Mouse (Mus musculus) embryonic facial prominence, embryonic 14.5 days (tissue): ENCODE measurements at regions not wholly inside any gene's neighbourhood (a gene's known extent, or its start where the extent isn't known, plus 50 kb on each side); places are given as distances from the start of the nearest gene placed in this dataset.
A peak's percentile ranks its signal among the peaks of the same experiment; 100 is the strongest.

Source experiments
- ATAC-seq: fragments of 200-750 bp; cut with Nextera tagmentation; 2 replicates; pipeline ENCODE4 v1.8.0; 2017; ENCODE audit warnings: low read depth, moderate number of reproducible peaks, moderate TSS enrichment
- DNase-seq: peaks from one replicate; pipeline ENCODE4 v3.0.0-alpha.2; 2015; ENCODE audit warnings: low spot score
- H3K27ac ChIP-seq: fragments of 300-500 bp; sonication (generic); replicated peaks from 2 replicates; pipeline ENCODE4 v1.5.1; 2014; ENCODE audit warnings: low read depth, mild to moderate bottlenecking, low read length, moderate library complexity
- H3K27me3 ChIP-seq: fragments of 300-500 bp; sonication (generic); replicated peaks from 2 replicates; pipeline ENCODE4 v1.6.1; 2014; ENCODE audit warnings: low read length; ENCODE audit not compliant: control insufficient read depth, insufficient read depth
- H3K36me3 ChIP-seq: fragments of 300-500 bp; sonication (generic); 2 replicates; pipeline ENCODE4 v1.6.1; 2014; ENCODE audit warnings: low read length, mixed read lengths; ENCODE audit not compliant: control insufficient read depth, insufficient read depth
- H3K4me1 ChIP-seq: fragments of 300-500 bp; sonication (generic); 2 replicates; pipeline ENCODE4 v1.6.1; 2014; ENCODE audit warnings: antibody characterized with exemption, low read length; ENCODE audit not compliant: control insufficient read depth, insufficient read depth
- H3K4me2 ChIP-seq: fragments of 300-500 bp; sonication (generic); 2 replicates; pipeline ENCODE4 v1.6.1; 2014; ENCODE audit warnings: low read depth, mild to moderate bottlenecking, low read length, moderate library complexity, mixed read lengths
- H3K4me3 ChIP-seq: fragments of 300-500 bp; sonication (generic); 2 replicates; pipeline ENCODE4 v1.5.1; 2014; ENCODE audit warnings: low read depth, mild to moderate bottlenecking, low read length
- H3K9ac ChIP-seq: fragments of 300-500 bp; sonication (generic); 2 replicates; pipeline ENCODE4 v1.6.1; 2014; ENCODE audit warnings: low read depth, mild to moderate bottlenecking, low read length, moderate library complexity, mixed read lengths
- H3K9me3 ChIP-seq: fragments of 300-500 bp; sonication (generic); 2 replicates; pipeline ENCODE4 v1.6.1; 2016; ENCODE audit warnings: low read length; ENCODE audit not compliant: control insufficient read depth
- WGBS: fragments of 180-500 bp; shearing (Covaris S2); extraction: QIAGEN DNeasy Blood & Tissue Kit; methylation state at CpG from one replicate; pipeline ENCODE4 v1.1.7; 2014; 5-methylcytosine and 5-hydroxymethylcytosine counted together

DNA sequence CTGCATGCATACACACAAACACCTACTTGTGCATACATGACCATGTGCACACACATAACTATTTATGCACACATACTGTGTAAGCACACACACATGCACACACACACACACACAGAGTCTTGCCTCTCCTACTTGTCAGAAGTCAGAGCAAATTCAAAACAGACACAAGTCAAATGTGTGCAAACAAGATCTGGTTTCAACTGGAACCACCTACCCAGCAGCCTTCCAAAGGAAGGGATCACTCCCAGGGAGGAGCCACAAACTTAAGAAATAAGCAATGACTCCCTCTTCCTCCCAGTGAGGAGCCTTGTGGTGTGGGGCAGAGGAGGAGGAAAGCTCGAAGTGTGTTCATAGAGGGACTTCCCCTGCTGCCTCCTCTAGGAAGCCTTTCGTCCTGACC lies 153.8 kb downstream of the Bmp7 start:
- Histone ChIP-seq H3K9me3 (peaks cover 9% of the 10 kb centered on the region), H3K9ac (no peak overlapping the region), H3K27ac (no peak overlapping the region), H3K27me3 (0 out of 2 replicates have a peak, but pooled peaks cover 4% of the 10 kb centered on the region), H3K4me2 (no peak overlapping the region), H3K4me1 (peaks cover 29% of the 10 kb centered on the region), H3K4me3 (no peak overlapping the region), H3K36me3 (no peaks in the 10 kb centered on the region)
- WGBS: 38% methylated on average over 2 of the region's 2 CpGs
- DNase-seq (peak; percentile 84), ATAC-seq (no peak)

GRCm38 (mm10) chr2:172787203-172787944 lies 152.7 kb downstream of the Bmp7 start:
- peak overlapping the region; percentile 43 for H3K4me2 ChIP-seq
- no peaks in the 10 kb centered on the region for H3K36me3 ChIP-seq
- H3K4me1 ChIP-seq: peaks cover 29% of the 10 kb centered on the region
- peaks cover 9% of the 10 kb centered on the region for H3K9me3 ChIP-seq
- no peak overlapping the region for H3K27ac ChIP-seq
- ATAC-seq: no peak
- WGBS: 44% methylated on average over 30 of the region's 30 CpGs
- no peak overlapping the region for H3K9ac ChIP-seq
- H3K27me3 ChIP-seq: 0 out of 2 replicates have a peak, but pooled peaks cover 4% of the 10 kb centered on the region
- no peak for DNase-seq
- H3K4me3 ChIP-seq: peak overlapping the region; percentile 19; the same call in 1 of the 2 replicates

DNA sequence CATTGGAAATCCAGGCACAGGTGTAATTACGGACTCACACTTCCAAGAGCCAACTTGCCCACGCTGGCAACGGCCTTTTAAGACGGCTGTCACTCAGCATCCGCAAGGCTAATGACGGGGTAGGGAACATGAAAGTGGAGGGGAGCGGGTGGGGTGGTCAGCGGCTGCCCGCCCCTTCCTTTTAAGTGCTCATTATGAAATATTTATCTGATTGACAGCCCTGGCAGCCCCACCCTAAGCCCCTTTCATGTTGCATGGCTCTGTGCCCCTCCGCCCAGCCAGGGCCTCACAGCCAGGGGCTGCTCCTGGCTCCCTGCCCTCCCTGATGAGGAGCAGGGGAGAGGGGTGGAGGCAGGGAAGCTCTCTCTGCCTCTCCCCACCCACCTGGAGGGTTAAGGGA lies 150.9 kb downstream of the Bmp7 start:
- Histone ChIP-seq H3K9ac (no peak overlapping the region), H3K9me3 (no peaks in the 10 kb centered on the region), H3K4me3 (no peak overlapping the region), H3K4me1 (peaks cover 29% of the 10 kb centered on the region), H3K27ac (peak overlapping the region; percentile 78), H3K36me3 (no peaks in the 10 kb centered on the region), H3K27me3 (0 out of 2 replicates have a peak, but pooled peaks cover 4% of the 10 kb centered on the region), H3K4me2 (peak overlapping the region; percentile 37)
- 13% methylated on average over 10 of the region's 10 CpGs for WGBS
- DNase-seq: peak; percentile 84
- peak; percentile 73 for ATAC-seq

- WGBS: 66% methylated on average over 10 of the region's 10 CpGs
- peaks cover 17% of the 10 kb centered on the region for H3K4me1 ChIP-seq
- no peak overlapping the region for H3K9ac ChIP-seq
- H3K27ac ChIP-seq: no peak overlapping the region
- H3K9me3 ChIP-seq: no peaks in the 10 kb centered on the region
- ATAC-seq (no peak), DNase-seq (no peak)
- no peak overlapping the region for H3K4me3 ChIP-seq
- no peak overlapping the region for H3K4me2 ChIP-seq
- 0 out of 2 replicates have a peak, but pooled peaks cover 4% of the 10 kb centered on the region for H3K27me3 ChIP-seq
- no peaks in the 10 kb centered on the region for H3K36me3 ChIP-seq
These were observed 147.6 kb downstream of the Bmp7 start for GRCm38 (mm10) chr2:172792555-172792954.

DNA sequence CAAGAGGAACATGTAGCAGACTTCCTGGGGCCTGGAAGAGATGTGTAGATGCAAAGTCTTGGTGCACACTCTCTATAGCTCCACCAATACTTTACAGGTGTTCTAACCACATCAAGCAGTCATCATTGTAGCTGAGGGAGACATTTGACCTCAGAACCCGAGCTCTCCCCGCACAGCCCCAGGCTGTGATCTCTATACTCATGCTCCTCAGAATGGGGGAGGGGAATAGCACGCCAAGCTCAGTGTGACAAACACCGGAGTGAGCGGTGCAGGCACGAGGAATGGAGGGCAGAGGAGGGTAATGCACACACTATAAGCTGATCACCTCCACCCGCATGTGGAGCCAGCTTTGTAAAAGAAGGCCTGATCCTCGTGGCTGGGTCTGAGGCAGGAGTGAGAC lies 146.1 kb downstream of the Bmp7 start:
- Histone ChIP-seq H3K27me3 (no peaks in the 10 kb centered on the region), H3K9me3 (no peaks in the 10 kb centered on the region), H3K36me3 (no peaks in the 10 kb centered on the region), H3K27ac (no peak overlapping the region), H3K4me1 (peaks cover 12% of the 10 kb centered on the region), H3K4me2 (no peak overlapping the region), H3K4me3 (no peak overlapping the region), H3K9ac (no peak overlapping the region)
- no peak for DNase-seq
- 59% methylated on average over 8 of the region's 8 CpGs for WGBS
- ATAC-seq: no peak

GRCm38 (mm10) chr2:172794771-172795170 lies 145.3 kb downstream of the Bmp7 start:
- Histone ChIP-seq H3K36me3 (no peaks in the 10 kb centered on the region), H3K27me3 (no peaks in the 10 kb centered on the region), H3K27ac (no peak overlapping the region), H3K4me3 (no peak overlapping the region), H3K9me3 (no peaks in the 10 kb centered on the region), H3K4me2 (no peak overlapping the region), H3K4me1 (peaks cover 7% of the 10 kb centered on the region), H3K9ac (no peak overlapping the region)
- DNase-seq: no peak
- ATAC-seq: no peak
- 82% methylated on average over 10 of the region's 10 CpGs for WGBS

- H3K27me3 ChIP-seq: no peaks in the 10 kb centered on the region
- H3K27ac ChIP-seq: no peak overlapping the region
- no peak overlapping the region for H3K4me3 ChIP-seq
- H3K9ac ChIP-seq: no peak overlapping the region
- ATAC-seq (no peak), DNase-seq (no peak)
- no peaks in the 10 kb centered on the region for H3K9me3 ChIP-seq
- H3K36me3 ChIP-seq: no peaks in the 10 kb centered on the region
- no peak overlapping the region for H3K4me2 ChIP-seq
- WGBS: 69% methylated on average over 6 of the region's 6 CpGs
- H3K4me1 ChIP-seq: peaks cover 16% of the 10 kb centered on the region
These were observed 144.0 kb downstream of the Bmp7 start for GRCm38 (mm10) chr2:172796104-172796503.

GRCm38 (mm10) chr2:172796955-172797354 lies 143.2 kb downstream of the Bmp7 start:
- Histone ChIP-seq H3K9ac (no peak overlapping the region), H3K36me3 (no peaks in the 10 kb centered on the region), H3K4me3 (no peak overlapping the region), H3K4me1 (peaks cover 19% of the 10 kb centered on the region), H3K27me3 (no peaks in the 10 kb centered on the region), H3K27ac (no peak overlapping the region), H3K4me2 (no peak overlapping the region), H3K9me3 (no peaks in the 10 kb centered on the region)
- no peak for ATAC-seq
- WGBS: 21% methylated on average over 6 of the region's 6 CpGs
- DNase-seq: no peak

- Histone ChIP-seq H3K4me3 (no peak overlapping the region), H3K9me3 (0 out of 2 replicates have a peak, but pooled peaks cover 6% of the 10 kb centered on the region), H3K4me1 (peaks cover 20% of the 10 kb centered on the region), H3K9ac (no peak overlapping the region), H3K27me3 (no peaks in the 10 kb centered on the region), H3K27ac (no peak overlapping the region), H3K4me2 (no peak overlapping the region), H3K36me3 (no peaks in the 10 kb centered on the region)
- ATAC-seq: no peak
- WGBS: 29% methylated on average over 10 of the region's 10 CpGs
- DNase-seq: no peak
These were observed 140.2 kb downstream of the Bmp7 start for GRCm38 (mm10) chr2:172799951-172800350.
